8 mouse cellular contexts compared by ENCODE assay signal in genomic region chr7:81060908-81061307, GRCm38 (mm10). TPM values are rescaled to one million over a fixed set of nuclear protein-coding genes. Genes with fewer than 3 reads are reported as not detected.
DNase-seq lines count a peak whose midpoint lies in the region; ATAC-seq and TF ChIP-seq lines count a peak whose summit lies in the region.
"Had no signal": no experiment of that assay in that cellular context is flagged by ENCODE, and none has a peak within 500 bp of the region (broad histone marks: within the 10 kb centered on the region; RNA-seq: fewer than 3 reads in every experiment).

No protein-coding gene starts in this region.

- H3K4me1 ChIP-seq in liver, adult 2 months (ENCODE audit: control insufficient read depth, insufficient read depth, low read length): no peaks in the 10 kb centered on the region
- peaks cover 31% of the 10 kb centered on the region for H3K4me1 ChIP-seq in liver, embryonic 11.5 days (replicated peaks; ENCODE audit: control insufficient read depth, insufficient read depth, low read length)
- peaks cover 13% of the 10 kb centered on the region for H3K4me1 ChIP-seq in kidney, postnatal 0 days (replicated peaks; ENCODE audit: insufficient read depth, low read length)
- H3K4me1 ChIP-seq: neural tube, embryonic 13.5 days had no signal

- ATAC-seq in liver, embryonic 11.5 days (replicated peaks; ENCODE audit: low FRiP score): no peak
- no peak for ATAC-seq in kidney, postnatal 0 days (replicated peaks; ENCODE audit: low FRiP score, low read depth)

- no peaks in the 10 kb centered on the region for H3K36me3 ChIP-seq in liver, adult 2 months (ENCODE audit: control insufficient read depth, insufficient read depth, low read length)
- H3K36me3 ChIP-seq in liver, embryonic 11.5 days (ENCODE audit: control insufficient read depth, insufficient read depth, low read length): no peaks in the 10 kb centered on the region
- H3K36me3 ChIP-seq in kidney, postnatal 0 days (ENCODE audit: insufficient read depth, low read length): no peaks in the 10 kb centered on the region
- H3K36me3 ChIP-seq: neural tube, embryonic 13.5 days had no signal

- no peak overlapping the region for H3K4me3 ChIP-seq in liver, adult 2 months (ENCODE audit: insufficient read depth, low read depth, low read length)
- no peak overlapping the region for H3K4me3 ChIP-seq in liver, embryonic 11.5 days (ENCODE audit: low read depth, low read length)
- H3K4me3 ChIP-seq in kidney, postnatal 0 days (replicated peaks; ENCODE audit: low read depth, low read length): no peak overlapping the region
- H3K4me3 ChIP-seq: neural tube, embryonic 13.5 days had no signal

- peak; percentile 72 for TF ChIP-seq CTCF in liver, adult 2 months (IDR thresholded peaks at IDR 0.05; ENCODE audit: low read depth, low read length)
- TF ChIP-seq CTCF in kidney, postnatal 0 days (IDR thresholded peaks at IDR 0.05; ENCODE audit: low read depth): peak; percentile 68

- no peak overlapping the region for H3K4me2 ChIP-seq in liver, embryonic 11.5 days
- H3K4me2 ChIP-seq in kidney, postnatal 0 days (ENCODE audit: low read length): no peak overlapping the region
- H3K4me2 ChIP-seq: neural tube, embryonic 13.5 days had no signal

- no peaks in the 10 kb centered on the region for H3K27me3 ChIP-seq in liver, adult 2 months (ENCODE audit: control insufficient read depth, insufficient read depth, low read length)
- no peaks in the 10 kb centered on the region for H3K27me3 ChIP-seq in liver, embryonic 11.5 days (replicated peaks; ENCODE audit: control insufficient read depth, insufficient read depth, low read length)
- no peaks in the 10 kb centered on the region for H3K27me3 ChIP-seq in kidney, postnatal 0 days (ENCODE audit: insufficient read depth, low read length)
- H3K27me3 ChIP-seq: neural tube, embryonic 13.5 days had no signal

- no peaks in the 10 kb centered on the region for H3K79me2 ChIP-seq in liver, adult 2 months (ENCODE audit: control insufficient read depth, insufficient read depth, low read length)

- no peak overlapping the region for H3K9ac ChIP-seq in liver, adult 2 months (ENCODE audit: low read depth, low read length)
- no peak overlapping the region for H3K9ac ChIP-seq in liver, embryonic 11.5 days (ENCODE audit: low read depth, low read length)
- H3K9ac ChIP-seq in kidney, postnatal 0 days (ENCODE audit: low read depth, low read length): no peak overlapping the region
- H3K9ac ChIP-seq: neural tube, embryonic 13.5 days had no signal

- TF ChIP-seq POLR2A in liver, adult 2 months (IDR thresholded peaks at IDR 0.05; ENCODE audit: extremely low read depth, insufficient read depth, low read length): no peak

- DNase-seq in liver, adult 2 months (ENCODE audit: extremely low read depth, low read depth, low spot score): peak; percentile 60
- DNase-seq in liver, embryonic 11.5 days (ENCODE audit: low spot score): no peak
- DNase-seq in R1 (ENCODE audit: low read depth, low spot score): peak; percentile 90
- DNase-seq in kidney, postnatal 0 days (ENCODE audit: low spot score): peak; percentile 54
- peak; percentile 77 for DNase-seq in thymus, postnatal 0 days (ENCODE audit: low spot score)
- DNase-seq in left cerebral cortex, postnatal 36 days (ENCODE audit: low spot score in 2 of 2): no peak
- no peak for DNase-seq in cerebellum, postnatal 4 days (ENCODE audit: low spot score in 2 of 2)

- 89% methylated on average over 2 of the region's 2 CpGs for WGBS in liver, adult 2 months
- 64% methylated on average over 2 of the region's 2 CpGs for WGBS in liver, embryonic 11.5 days
- 91% methylated on average over 2 of the region's 2 CpGs for WGBS in kidney, postnatal 0 days

- intact Hi-C loops in left cerebral cortex, postnatal 36 days (cut with DNase I): no loop called here

- H3K27ac ChIP-seq in liver, adult 2 months (replicated peaks; ENCODE audit: insufficient read depth, low read depth, low read length): no peak overlapping the region
- no peak overlapping the region for H3K27ac ChIP-seq in liver, embryonic 11.5 days (ENCODE audit: low read depth, low read length)
- no peak overlapping the region for H3K27ac ChIP-seq in kidney, postnatal 0 days
- H3K27ac ChIP-seq: neural tube, embryonic 13.5 days had no signal

- H3K9me3 ChIP-seq in liver, embryonic 11.5 days (ENCODE audit: control insufficient read depth, low read length): no peaks in the 10 kb centered on the region
- no peaks in the 10 kb centered on the region for H3K9me3 ChIP-seq in kidney, postnatal 0 days (replicated peaks; ENCODE audit: low read length)
- H3K9me3 ChIP-seq: neural tube, embryonic 13.5 days had no signal

RNA-seq across cellular contexts. Expression of gene Alpk3, which starts 3.5 kb away (rescaled TPM):
- total RNA-seq in liver, adult 2 months (2014; rRNA removed): 0.09 TPM in 1 of 2 replicates, not detected in the other
- polyA plus RNA-seq in liver, adult 2 months (2012; rRNA removed): 0.01 TPM in 1 of 2 replicates, not detected in the other
- polyA plus RNA-seq in liver, embryonic 11.5 days (2014; fragmentation: Nextera tagmentation; extraction: Ambion mirVana): 0.16 and 0.33 TPM in 2 replicates
- polyA plus RNA-seq in kidney, postnatal 0 days (2015; fragmentation: Nextera tagmentation; extraction: Ambion mirVana): 0.18 and 0.22 TPM in 2 replicates
- 0.33 and 0.47 TPM in 2 replicates for polyA plus RNA-seq in thymus, postnatal 0 days (2015; fragmentation: Nextera tagmentation; extraction: Ambion mirVana)
- under 1 TPM; 0.22 to 0.68 TPM for total RNA-seq in left cerebral cortex, postnatal 36 days (2021)

RNA-seq across cellular contexts. Expression of gene Slc28a1, which starts 53.7 kb away (rescaled TPM):
- 0.28 TPM in 1 of 2 replicates, not detected in the other for total RNA-seq in liver, adult 2 months (2014; rRNA removed)
- polyA plus RNA-seq in liver, adult 2 months (2012; rRNA removed): 0.12 and 0.24 TPM in 2 replicates
- 0.58 and 0.67 TPM in 2 replicates for polyA plus RNA-seq in liver, embryonic 11.5 days (2014; fragmentation: Nextera tagmentation; extraction: Ambion mirVana)
- 1.1 and 1.3 TPM in 2 replicates for polyA plus RNA-seq in kidney, postnatal 0 days (2015; fragmentation: Nextera tagmentation; extraction: Ambion mirVana)
- polyA plus RNA-seq in thymus, postnatal 0 days (2015; fragmentation: Nextera tagmentation; extraction: Ambion mirVana): 0.24 and 0.49 TPM in 2 replicates
- total RNA-seq in left cerebral cortex, postnatal 36 days (2021): under 1 TPM; 0.27 to 0.30 TPM
- polyA plus RNA-seq: neural tube, embryonic 13.5 days had no signal

Comparison
In these comparisons a context has a peak if more than half of its experiments do, and no peak if none do; other contexts are left out.
1. DNase-seq: peak in liver, adult 2 months (single experiment), R1 (single experiment), kidney, postnatal 0 days (single experiment) and thymus, postnatal 0 days (single experiment); none in liver, embryonic 11.5 days (single experiment), left cerebral cortex, postnatal 36 days (0 of 2) and cerebellum, postnatal 4 days (0 of 2).